Mouse (Mus musculus): ENCODE measurements around the gene Ccdc28b. TPM values are rescaled to one million over a fixed set of nuclear protein-coding genes. Genes with fewer than 3 reads are reported as not detected.

The Ccdc28b gene
- polyA plus RNA-seq, 1 experiment from 2014 or later: 75.4 TPM

GRCm38 (mm10) chr4:129640638-129641467 is 17.1 kb upstream of the Ccdc28b start, which contains the start of gene Txlna:
Gene Txlna, minus strand, starts transcription at chr4:129641065.
- Histone ChIP-seq H3K4me1 (peaks cover 28% of the 10 kb centered on the region), H3K27ac (peak within 1 kb of the TSS; percentile 93), H3K9ac (peak within 1 kb of the TSS; percentile 78), H3K4me2 (peak within 1 kb of the TSS; percentile 74), H3K9me3 (no peaks in the 10 kb centered on the region), H3K27me3 (no peaks in the 10 kb centered on the region), H3K36me3 (replicated peaks) (peaks cover 53% of the 10 kb centered on the region), H3K4me3 (replicated peaks) (peak within 1 kb of the TSS; percentile 56)
- ATAC-seq (ENCODE audit: low FRiP score): peak; percentile 97
- under 1% methylated on average over 60 of the region's 60 CpGs for WGBS

- H3K4me1 ChIP-seq: peaks cover 28% of the 10 kb centered on the region
- H3K4me2 ChIP-seq: peak overlapping the region; percentile 74
- peak overlapping the region; percentile 93 for H3K27ac ChIP-seq
- no peak for ATAC-seq (ENCODE audit: low FRiP score)
- peak overlapping the region; percentile 56 for H3K4me3 ChIP-seq (replicated peaks)
- peaks cover 51% of the 10 kb centered on the region for H3K36me3 ChIP-seq (replicated peaks)
- no peaks in the 10 kb centered on the region for H3K9me3 ChIP-seq
- WGBS: 7% methylated on average over 17 of the region's 17 CpGs
- no peaks in the 10 kb centered on the region for H3K27me3 ChIP-seq
- H3K9ac ChIP-seq: peak overlapping the region; percentile 78
These were observed 16.4 kb upstream of the Ccdc28b start for GRCm38 (mm10) chr4:129640101-129640637.

- Histone ChIP-seq H3K4me1 (peaks cover 28% of the 10 kb centered on the region), H3K9me3 (no peaks in the 10 kb centered on the region), H3K36me3 (replicated peaks) (peaks cover 53% of the 10 kb centered on the region), H3K4me2 (peak overlapping the region; percentile 74), H3K27me3 (no peaks in the 10 kb centered on the region), H3K9ac (peak overlapping the region; percentile 78), H3K4me3 (replicated peaks) (peak overlapping the region; percentile 56), H3K27ac (no peak overlapping the region)
- ATAC-seq (ENCODE audit: low FRiP score): no peak
- 85% methylated on average over 15 of the region's 15 CpGs for WGBS
These were observed 15.5 kb upstream of the Ccdc28b start for GRCm38 (mm10) chr4:129639221-129639620.

DNA sequence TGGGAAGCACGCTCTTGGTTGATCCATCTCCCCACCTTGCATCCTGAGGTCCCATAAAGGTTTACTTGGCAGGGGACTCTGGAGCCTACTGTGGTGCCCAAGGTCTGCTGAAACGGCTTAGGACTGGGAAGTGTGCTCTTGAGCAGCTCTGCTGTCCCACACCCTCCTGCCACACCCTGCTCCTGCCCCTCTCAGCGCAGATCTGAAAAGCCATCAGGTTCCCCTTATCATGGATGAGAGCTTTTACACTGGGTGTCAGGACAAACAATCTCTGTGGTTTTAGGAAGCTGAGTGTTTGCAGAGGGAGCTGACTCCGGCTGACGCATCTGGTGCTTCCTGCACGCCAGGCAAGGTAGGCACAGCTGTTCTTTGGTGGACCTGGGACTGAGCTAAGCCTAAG is 10.1 kb upstream of the Ccdc28b start:
- H3K36me3 ChIP-seq (replicated peaks): peaks cover 95% of the 10 kb centered on the region
- no peak overlapping the region for H3K4me2 ChIP-seq
- no peaks in the 10 kb centered on the region for H3K27me3 ChIP-seq
- no peaks in the 10 kb centered on the region for H3K9me3 ChIP-seq
- H3K9ac ChIP-seq: no peak overlapping the region
- WGBS: 96% methylated on average over 6 of the region's 6 CpGs
- no peak overlapping the region for H3K27ac ChIP-seq
- ATAC-seq (ENCODE audit: low FRiP score): no peak
- no peak overlapping the region for H3K4me3 ChIP-seq (replicated peaks)
- peaks cover 12% of the 10 kb centered on the region for H3K4me1 ChIP-seq

DNA sequence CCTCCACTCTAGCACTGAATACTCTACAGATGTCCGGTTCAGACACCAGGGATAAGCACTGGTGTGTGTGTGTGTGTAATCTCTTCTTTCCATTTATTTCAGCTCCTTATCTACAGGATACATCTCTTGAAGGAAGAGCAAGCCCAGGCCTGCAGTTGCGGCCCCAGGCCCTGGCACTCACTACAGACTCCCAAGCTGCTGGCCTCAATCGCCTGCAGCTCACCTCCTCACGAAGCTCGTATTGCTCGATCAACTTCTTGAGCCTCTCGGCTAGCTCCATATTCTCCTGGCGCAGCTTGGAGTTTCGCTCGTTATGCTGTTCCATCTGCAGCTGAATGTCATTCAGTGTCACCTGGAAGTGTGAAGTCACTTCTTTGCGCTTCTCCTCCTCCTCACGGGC is 8.1 kb upstream of the Ccdc28b start:
- ATAC-seq (ENCODE audit: low FRiP score): no peak
- H3K27ac ChIP-seq: no peak overlapping the region

DNA sequence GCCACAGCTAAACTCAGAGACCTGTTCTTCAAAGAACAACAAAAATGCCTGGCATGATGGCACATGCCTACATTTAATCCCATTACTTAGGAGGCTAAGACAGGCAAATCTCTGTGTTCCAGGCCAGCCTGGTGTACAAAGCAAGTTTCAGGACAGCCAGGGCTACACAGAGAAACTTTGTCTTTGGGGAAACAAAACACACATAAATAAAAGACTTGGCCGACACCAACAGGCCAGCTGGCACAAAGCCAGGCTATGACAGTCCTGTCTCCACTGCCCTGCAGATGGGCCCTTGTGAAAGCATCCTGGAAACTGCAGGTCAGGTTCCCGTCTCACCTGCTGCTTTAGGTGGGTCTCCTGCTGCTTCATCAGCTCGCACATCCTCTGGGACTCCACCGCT is 7.2 kb upstream of the Ccdc28b start:
- Histone ChIP-seq H3K36me3 (replicated peaks) (peaks cover 98% of the 10 kb centered on the region), H3K4me1 (peaks cover 3% of the 10 kb centered on the region; the same call in 1 of the 2 replicates), H3K9me3 (no peaks in the 10 kb centered on the region), H3K9ac (no peak overlapping the region), H3K27ac (no peak overlapping the region), H3K27me3 (no peaks in the 10 kb centered on the region), H3K4me3 (replicated peaks) (no peak overlapping the region), H3K4me2 (no peak overlapping the region)
- WGBS: 88% methylated on average over 4 of the region's 4 CpGs
- ATAC-seq (ENCODE audit: low FRiP score): no peak

More for the DNA sequence above, 8.1 kb upstream of the Ccdc28b start:
- Histone ChIP-seq H3K9ac (0 out of 2 replicates have a peak overlapping the region, but pooled peaks have one; percentile 4), H3K36me3 (replicated peaks) (peaks cover 98% of the 10 kb centered on the region), H3K4me1 (peaks cover 3% of the 10 kb centered on the region; the same call in 1 of the 2 replicates), H3K4me3 (replicated peaks) (no peak overlapping the region), H3K4me2 (no peak overlapping the region), H3K27me3 (no peaks in the 10 kb centered on the region), H3K9me3 (no peaks in the 10 kb centered on the region)
- WGBS: 92% methylated on average over 12 of the region's 12 CpGs

- ATAC-seq (ENCODE audit: low FRiP score): no peak
- Histone ChIP-seq H3K27ac (no peak overlapping the region), H3K36me3 (replicated peaks) (peaks cover 52% of the 10 kb centered on the region), H3K4me2 (no peak overlapping the region), H3K4me1 (peaks cover 33% of the 10 kb centered on the region), H3K27me3 (no peaks in the 10 kb centered on the region), H3K9me3 (no peaks in the 10 kb centered on the region), H3K4me3 (replicated peaks) (no peak overlapping the region), H3K9ac (no peak overlapping the region)
- WGBS: 78% methylated on average over 6 of the region's 6 CpGs
These were observed 2.3 kb upstream of the Ccdc28b start for GRCm38 (mm10) chr4:129626035-129626434.

DNA sequence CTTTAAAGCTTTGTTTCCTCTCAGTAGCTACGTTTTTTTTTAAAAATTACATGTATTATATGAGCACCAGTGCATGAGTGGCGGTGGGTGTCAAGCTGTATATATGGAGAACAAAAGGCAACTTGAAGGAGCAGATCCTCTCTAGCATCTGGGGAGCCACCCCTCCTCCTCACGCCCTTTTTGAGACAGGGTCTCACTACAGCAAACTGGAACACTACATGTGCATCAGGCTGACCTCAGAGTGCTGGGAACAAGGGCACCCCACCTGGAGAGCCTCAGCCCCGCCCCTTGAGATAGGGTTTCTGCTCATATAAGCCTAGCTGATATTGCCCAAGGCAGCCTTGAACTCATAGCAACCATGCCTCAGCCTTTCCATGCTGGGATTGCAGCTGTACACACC is 1.7 kb upstream of the Ccdc28b start:
- 44% methylated on average over 4 of the region's 4 CpGs for WGBS
- peak overlapping the region; percentile 82; the same call in 1 of the 2 replicates for H3K4me2 ChIP-seq
- no peaks in the 10 kb centered on the region for H3K27me3 ChIP-seq
- peaks cover 32% of the 10 kb centered on the region for H3K4me1 ChIP-seq
- peak overlapping the region; percentile 91 for H3K27ac ChIP-seq
- peaks cover 47% of the 10 kb centered on the region for H3K36me3 ChIP-seq (replicated peaks)
- H3K9me3 ChIP-seq: no peaks in the 10 kb centered on the region
- 0 out of 2 replicates have a peak overlapping the region, but pooled peaks have one; percentile 84 for H3K9ac ChIP-seq
- ATAC-seq (ENCODE audit: low FRiP score): no peak
- H3K4me3 ChIP-seq (replicated peaks): no peak overlapping the region

- 3% methylated on average over 6 of the region's 6 CpGs for WGBS
- peaks cover 42% of the 10 kb centered on the region for H3K36me3 ChIP-seq (replicated peaks)
These were observed 1.3 kb upstream of the Ccdc28b start for GRCm38 (mm10) chr4:129625029-129625370.

GRCm38 (mm10) chr4:129624281-129625028 is 708 bp upstream of the Ccdc28b start:
- H3K36me3 ChIP-seq (replicated peaks): peaks cover 36% of the 10 kb centered on the region
- H3K27ac ChIP-seq: peak overlapping the region; percentile 91
- peak; percentile 90 for ATAC-seq (ENCODE audit: low FRiP score)
- peak overlapping the region; percentile 66 for H3K4me3 ChIP-seq (replicated peaks)
- no peaks in the 10 kb centered on the region for H3K27me3 ChIP-seq
- 2% methylated on average over 18 of the region's 18 CpGs for WGBS
- peaks cover 32% of the 10 kb centered on the region for H3K4me1 ChIP-seq
- H3K4me2 ChIP-seq: peak overlapping the region; percentile 82
- H3K9ac ChIP-seq: peak overlapping the region; percentile 84
- no peaks in the 10 kb centered on the region for H3K9me3 ChIP-seq

More at GRCm38 (mm10) chr4:129625029-129625370, 1.3 kb upstream of the Ccdc28b start:
- Histone ChIP-seq H3K9ac (peak overlapping the region; percentile 84), H3K27ac (peak overlapping the region; percentile 91), H3K9me3 (no peaks in the 10 kb centered on the region), H3K4me1 (peaks cover 32% of the 10 kb centered on the region), H3K27me3 (no peaks in the 10 kb centered on the region), H3K4me2 (peak overlapping the region; percentile 82), H3K4me3 (replicated peaks) (peak overlapping the region; percentile 66)
- ATAC-seq (ENCODE audit: low FRiP score): peak; percentile 40

DNA sequence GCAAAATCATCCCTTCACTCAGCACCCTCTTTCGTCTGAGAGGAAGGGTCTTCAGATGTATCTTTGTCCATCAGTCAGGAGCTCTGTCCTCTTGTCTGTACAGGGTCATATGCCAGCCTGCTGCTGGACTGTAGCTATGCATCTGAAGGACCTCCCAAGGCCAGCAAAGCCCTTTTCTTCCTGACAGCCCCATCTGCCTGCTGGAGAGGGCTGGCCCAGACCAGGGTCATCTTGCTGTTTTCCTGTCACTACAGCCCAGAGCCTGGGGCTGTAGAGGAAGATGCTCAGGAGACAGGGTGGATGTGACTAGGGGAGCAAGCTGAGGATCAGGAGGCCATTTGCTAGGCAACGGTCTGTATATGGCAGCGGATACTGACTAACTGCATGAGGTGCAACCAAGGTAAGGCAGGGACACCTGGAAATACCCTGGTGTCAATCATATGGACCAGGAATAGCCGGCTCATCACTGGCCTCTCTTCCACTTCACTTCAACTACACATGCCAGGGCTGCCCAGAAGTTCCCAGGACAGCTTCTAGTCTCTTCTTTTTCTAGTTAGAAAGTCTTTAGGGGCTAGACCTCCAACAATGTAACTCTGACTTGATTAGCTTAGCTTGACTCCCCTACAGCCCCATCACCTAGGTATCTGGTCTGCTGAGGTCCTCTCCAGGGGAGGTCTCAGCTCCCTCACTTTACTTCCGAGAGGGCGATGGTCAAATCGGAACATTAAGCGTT is 778 bp downstream of the Ccdc28b start:
- Histone ChIP-seq H3K27me3 (no peaks in the 10 kb centered on the region), H3K4me2 (peak overlapping the region; percentile 82), H3K27ac (peak overlapping the region; percentile 91), H3K4me3 (replicated peaks) (peak overlapping the region; percentile 66), H3K9me3 (no peaks in the 10 kb centered on the region), H3K36me3 (replicated peaks) (peaks cover 21% of the 10 kb centered on the region), H3K4me1 (peaks cover 38% of the 10 kb centered on the region), H3K9ac (peak overlapping the region; percentile 84)
- ATAC-seq (ENCODE audit: low FRiP score): no peak
- 27% methylated on average over 8 of the region's 8 CpGs for WGBS

Measured in forebrain, embryonic 12.5 days (tissue).